Mouse (Mus musculus) cerebellum, adult 11 months (tissue): ENCODE data around the gene Anapc15-ps.

ENCODE experiments used
- DNase-seq: peaks from one replicate; pipeline ENCODE4 v3.0.0; 2022

Gene Anapc15-ps

DNA sequence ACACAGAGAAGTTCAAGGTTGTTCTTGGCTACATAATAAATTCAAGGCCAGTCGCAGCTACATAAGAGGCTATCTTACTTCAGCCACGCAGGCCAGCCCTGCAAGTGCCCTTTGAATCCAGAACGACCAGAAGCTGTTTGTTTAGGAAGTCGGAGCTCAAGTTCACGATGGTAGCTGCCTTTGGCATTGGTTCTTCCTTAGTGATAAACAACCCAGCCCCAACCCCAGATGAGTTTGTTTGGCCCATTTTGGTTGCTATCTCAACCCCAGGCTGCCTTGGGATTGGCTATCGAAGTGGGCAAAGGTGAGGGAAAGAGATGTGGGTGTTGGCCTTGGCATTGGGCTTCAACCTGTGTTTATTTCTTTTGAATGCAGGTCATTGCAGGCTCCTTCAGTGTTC is 48.0 kb downstream of the Anapc15-ps start:
- DNase-seq = no peak

DNA sequence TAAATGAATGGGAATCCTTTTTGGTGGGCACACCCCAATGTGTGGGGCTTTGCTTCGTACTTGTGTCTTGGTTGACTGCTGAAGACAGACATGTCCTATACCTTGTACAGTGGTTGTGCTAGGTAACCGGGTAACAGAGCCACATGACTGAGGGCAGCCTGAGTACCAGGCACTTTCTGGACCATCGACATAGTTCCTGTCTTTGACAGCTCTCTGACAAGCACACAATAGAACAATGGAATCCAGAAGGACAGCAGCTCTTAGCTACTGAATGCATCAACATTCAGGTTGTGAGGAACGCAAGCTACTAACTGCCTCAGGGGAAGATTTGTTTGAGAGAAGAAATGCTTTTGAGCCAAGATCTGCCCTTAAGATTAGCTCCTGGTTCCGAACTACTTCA is 49.2 kb downstream of the Anapc15-ps start:
- no peak for DNase-seq

GRCm38 (mm10) chr10:95623518-95623905 is 49.7 kb downstream of the Anapc15-ps start:
- no peak for DNase-seq
